Mouse (Mus musculus): ENCODE data around the gene Dpy19l3. TPM values are rescaled to one million over a fixed set of nuclear protein-coding genes. Genes with fewer than 3 reads are reported as not detected.
A peak's percentile ranks its signal among the peaks of the same experiment; 100 is the strongest.

Dpy19l3 gene
- polyA plus RNA-seq, 2 experiments: 2.1 to 7.3 TPM

DNA sequence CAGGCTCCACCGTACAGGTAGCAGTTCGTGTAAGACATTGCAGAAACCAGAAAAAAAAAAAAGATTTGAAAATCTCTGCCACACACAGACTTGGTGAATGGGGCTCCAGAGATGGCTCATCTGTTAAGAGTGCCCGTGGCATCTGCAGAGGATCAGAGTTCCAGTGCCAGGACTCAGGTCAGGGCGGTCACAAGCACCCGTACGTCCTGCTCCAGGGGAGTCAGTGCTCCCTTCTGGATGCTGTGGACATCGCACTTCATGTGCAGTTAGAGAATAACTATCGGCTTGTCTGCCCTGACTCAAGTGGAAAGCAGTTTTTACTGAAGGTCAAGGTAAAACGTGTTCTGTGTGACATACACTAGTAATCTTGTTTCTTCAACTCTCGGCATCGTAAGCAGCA, 10.2 kb upstream of the Dpy19l3 start:
- H3K9ac ChIP-seq (replicated peaks): no peak overlapping the region
- no peak overlapping the region for H3K4me2 ChIP-seq (ENCODE audit: low read depth)
- H3K36me3 ChIP-seq (replicated peaks; ENCODE audit: control insufficient read depth, insufficient read depth, low read depth): no peaks in the 10 kb centered on the region
- no peak for ATAC-seq (ENCODE audit: insufficient read depth)
- TF ChIP-seq EP300 (IDR thresholded peaks at IDR 0.05; ENCODE audit: low read depth) (no peak), CTCF (IDR thresholded peaks at IDR 0.05; ENCODE audit: low read depth) (no peak)
- 75% methylated on average over 11 of the region's 11 CpGs for WGBS (ENCODE audit: insufficient replicate concordance)
- H3K27ac ChIP-seq: no peak overlapping the region
- H3K9me3 ChIP-seq (ENCODE audit: control insufficient read depth, low read length): no peaks in the 10 kb centered on the region
- no peaks in the 10 kb centered on the region for H3K4me1 ChIP-seq (replicated peaks; ENCODE audit: control insufficient read depth in 2 of 2, insufficient read depth in 2 of 2, low read length in 1 of 2)
- H3K27me3 ChIP-seq (ENCODE audit: control insufficient read depth, insufficient read depth, low read length): no peaks in the 10 kb centered on the region
- H3K4me3 ChIP-seq (ENCODE audit: insufficient read depth in 1 of 2, low read depth in 2 of 2, low read length in 2 of 2): no peak overlapping the region
- DNase-seq (ENCODE audit: low read depth in 3 of 3, low spot score in 3 of 3): no peak

DNA sequence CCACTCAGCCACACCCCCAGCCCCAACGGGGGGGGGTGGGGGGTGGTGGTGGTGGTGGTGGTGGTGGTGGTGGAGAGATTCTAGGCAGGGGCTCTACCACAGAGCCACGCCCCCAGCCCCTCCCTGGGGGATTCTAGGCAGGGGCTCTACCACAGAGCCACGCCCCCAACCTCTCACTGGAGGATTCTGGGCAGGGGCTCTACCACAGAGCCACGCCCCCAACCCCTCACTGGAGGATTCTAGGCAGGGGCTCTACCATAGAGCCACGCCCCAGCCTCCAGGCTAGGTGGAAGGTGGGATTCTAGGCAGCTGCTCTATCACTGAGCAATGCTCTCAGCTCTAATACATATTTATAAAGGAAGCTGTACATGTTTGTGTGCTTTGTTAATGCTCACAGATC, 7.5 kb upstream of the Dpy19l3 start:
- DNase-seq (ENCODE audit: low read depth in 3 of 3, low spot score in 3 of 3) (no peak), ATAC-seq (ENCODE audit: insufficient read depth) (no peak)
- Histone ChIP-seq H3K4me3 (ENCODE audit: insufficient read depth in 1 of 2, low read depth in 2 of 2, low read length in 2 of 2) (no peak overlapping the region), H3K36me3 (replicated peaks; ENCODE audit: control insufficient read depth, insufficient read depth, low read depth) (no peaks in the 10 kb centered on the region), H3K4me2 (ENCODE audit: low read depth) (no peak overlapping the region), H3K27ac (no peak overlapping the region), H3K9me3 (ENCODE audit: control insufficient read depth, low read length) (no peaks in the 10 kb centered on the region), H3K9ac (replicated peaks) (no peak overlapping the region), H3K4me1 (replicated peaks; ENCODE audit: control insufficient read depth in 2 of 2, insufficient read depth in 2 of 2, low read length in 1 of 2) (no peaks in the 10 kb centered on the region), H3K27me3 (ENCODE audit: control insufficient read depth, insufficient read depth, low read length) (no peaks in the 10 kb centered on the region)
- 29% methylated on average over 5 of the region's 5 CpGs for WGBS (ENCODE audit: insufficient replicate concordance)
- TF ChIP-seq CTCF (IDR thresholded peaks at IDR 0.05; ENCODE audit: low read depth) (no peak), EP300 (IDR thresholded peaks at IDR 0.05; ENCODE audit: low read depth) (no peak)

DNA sequence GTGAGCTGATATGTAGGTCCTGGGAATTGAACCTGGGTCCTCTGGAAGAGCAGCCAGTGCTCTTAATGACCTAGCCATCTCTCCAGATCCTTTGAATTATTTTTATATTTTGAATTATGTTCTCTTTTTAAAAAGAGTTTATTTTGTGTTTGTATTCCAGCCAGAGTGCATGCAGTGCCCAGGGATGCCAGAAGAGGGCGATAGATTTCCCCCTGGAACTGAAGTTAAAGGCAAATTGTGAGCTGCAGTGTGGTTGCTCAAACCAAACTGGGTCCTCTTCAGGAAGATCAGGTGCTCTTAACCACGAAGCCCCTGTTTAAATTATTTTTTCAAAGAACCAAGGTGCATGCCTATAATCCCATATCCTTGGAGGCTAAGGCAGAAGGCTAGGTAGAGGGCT, 5.3 kb upstream of the Dpy19l3 start:
- H3K36me3 ChIP-seq (replicated peaks; ENCODE audit: control insufficient read depth, insufficient read depth, low read depth): no peaks in the 10 kb centered on the region
- ATAC-seq (ENCODE audit: insufficient read depth) (no peak), DNase-seq (ENCODE audit: low read depth in 3 of 3, low spot score in 3 of 3) (no peak)
- H3K9me3 ChIP-seq (ENCODE audit: control insufficient read depth, low read length): no peaks in the 10 kb centered on the region
- no peak overlapping the region for H3K27ac ChIP-seq
- no peak overlapping the region for H3K9ac ChIP-seq (replicated peaks)
- H3K4me1 ChIP-seq (replicated peaks; ENCODE audit: control insufficient read depth in 2 of 2, insufficient read depth in 2 of 2, low read length in 1 of 2): peaks cover 2 to 3% of the 10 kb centered on the region in 2 experiments; a peak in 3 of 4 replicates
- no peak overlapping the region for H3K4me2 ChIP-seq (ENCODE audit: low read depth)
- 9% methylated on average over 2 of the region's 2 CpGs for WGBS (ENCODE audit: insufficient replicate concordance)
- TF ChIP-seq EP300 (IDR thresholded peaks at IDR 0.05; ENCODE audit: low read depth) (no peak), CTCF (IDR thresholded peaks at IDR 0.05; ENCODE audit: low read depth) (peak; percentile 70)
- H3K4me3 ChIP-seq (ENCODE audit: insufficient read depth in 1 of 2, low read depth in 2 of 2, low read length in 2 of 2): no peak overlapping the region
- no peaks in the 10 kb centered on the region for H3K27me3 ChIP-seq (ENCODE audit: control insufficient read depth, insufficient read depth, low read length)

DNA sequence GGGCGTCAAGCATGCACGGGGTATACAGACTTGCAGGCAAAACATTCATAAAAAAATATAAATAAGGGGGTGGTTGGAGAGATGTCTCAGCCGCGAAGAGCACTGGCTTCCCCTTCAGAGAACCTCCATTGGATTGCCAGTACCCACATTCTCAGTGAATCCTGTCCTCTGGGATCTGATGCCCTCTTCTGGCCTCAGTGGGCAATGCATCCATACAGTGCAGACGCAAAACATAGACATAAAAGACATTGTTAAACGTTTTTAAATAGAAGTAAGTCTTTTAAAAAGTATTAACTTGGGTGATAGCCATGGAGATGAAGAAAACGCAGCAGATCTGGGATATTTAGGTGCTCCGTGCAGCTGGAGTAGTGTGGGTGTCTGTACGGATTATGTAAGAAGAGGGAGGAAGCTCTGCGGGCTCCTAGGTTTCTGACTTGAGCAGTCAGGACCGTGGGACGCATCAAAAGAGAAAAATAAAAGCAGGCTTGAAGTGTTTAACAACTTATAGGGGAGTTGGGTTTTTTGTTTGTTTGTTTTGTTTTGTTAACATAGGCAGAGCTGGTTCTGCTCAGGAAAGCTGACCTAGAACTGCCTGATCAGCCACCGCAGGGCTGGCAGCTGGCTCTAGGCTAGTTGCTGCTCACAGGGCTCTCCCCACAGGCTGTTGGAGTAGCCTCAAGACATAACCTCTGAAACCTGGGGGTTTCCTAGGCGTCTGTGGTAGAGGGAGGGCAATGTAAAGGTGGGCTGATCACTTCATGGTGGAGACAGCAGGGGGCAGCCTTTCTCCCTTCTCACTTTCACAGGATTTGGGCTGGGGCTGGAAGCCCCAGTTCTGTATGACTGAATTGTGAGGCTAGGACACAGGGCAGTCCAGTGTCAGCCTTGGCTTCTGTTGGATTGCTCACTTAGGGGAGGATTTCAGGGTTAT, 2.5 kb upstream of the Dpy19l3 start:
- Histone ChIP-seq H3K4me3 (ENCODE audit: insufficient read depth in 1 of 2, low read depth in 2 of 2, low read length in 2 of 2) (no peak overlapping the region), H3K27ac (no peak overlapping the region), H3K36me3 (replicated peaks; ENCODE audit: control insufficient read depth, insufficient read depth, low read depth) (no peaks in the 10 kb centered on the region), H3K9ac (replicated peaks) (no peak overlapping the region), H3K4me2 (ENCODE audit: low read depth) (no peak overlapping the region; the same call in 1 of the 2 replicates), H3K9me3 (ENCODE audit: control insufficient read depth, low read length) (no peaks in the 10 kb centered on the region), H3K4me1 (replicated peaks; ENCODE audit: control insufficient read depth in 2 of 2, insufficient read depth in 2 of 2, low read length in 1 of 2) (peaks cover 3 to 9% of the 10 kb centered on the region in 2 experiments; a peak in 3 of 4 replicates), H3K27me3 (ENCODE audit: control insufficient read depth, insufficient read depth, low read length) (no peaks in the 10 kb centered on the region)
- ATAC-seq (ENCODE audit: insufficient read depth) (no peak), DNase-seq (ENCODE audit: low read depth in 3 of 3, low spot score in 3 of 3) (no peak)
- TF ChIP-seq EP300 (IDR thresholded peaks at IDR 0.05; ENCODE audit: low read depth) (no peak), CTCF (IDR thresholded peaks at IDR 0.05; ENCODE audit: low read depth) (peak; percentile 61)
- 33% methylated on average over 14 of the region's 14 CpGs for WGBS (ENCODE audit: insufficient replicate concordance)

DNA sequence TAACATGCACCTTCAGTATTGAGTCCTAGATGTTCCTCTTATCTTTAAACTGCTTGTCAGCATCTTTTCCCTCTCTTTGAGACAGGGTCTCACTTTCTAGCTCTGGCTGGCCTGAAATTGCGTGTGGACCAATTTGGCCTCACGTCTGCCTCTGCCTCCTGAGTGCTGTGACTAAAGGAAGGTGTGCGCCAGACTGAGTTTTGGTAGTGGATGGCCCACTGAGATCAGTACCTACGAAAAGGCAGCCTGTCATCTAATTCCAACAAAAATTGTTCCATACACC, 573 bp upstream of the Dpy19l3 start:
- DNase-seq (ENCODE audit: low read depth in 3 of 3, low spot score in 3 of 3) (no peak), ATAC-seq (ENCODE audit: insufficient read depth) (no peak)
- Histone ChIP-seq H3K27ac (no peak overlapping the region), H3K4me2 (ENCODE audit: low read depth) (peak overlapping the region; percentile 88), H3K27me3 (ENCODE audit: control insufficient read depth, insufficient read depth, low read length) (no peaks in the 10 kb centered on the region), H3K4me1 (replicated peaks; ENCODE audit: control insufficient read depth in 2 of 2, insufficient read depth in 2 of 2, low read length in 1 of 2) (peaks cover 3 to 9% of the 10 kb centered on the region in 2 experiments; a peak in 3 of 4 replicates), H3K4me3 (ENCODE audit: insufficient read depth in 1 of 2, low read depth in 2 of 2, low read length in 2 of 2) (peak overlapping the region; percentile 67 to 68), H3K36me3 (replicated peaks; ENCODE audit: control insufficient read depth, insufficient read depth, low read depth) (no peaks in the 10 kb centered on the region), H3K9ac (replicated peaks) (peak overlapping the region; percentile 19; the same call in 1 of the 2 replicates), H3K9me3 (ENCODE audit: control insufficient read depth, low read length) (no peaks in the 10 kb centered on the region)
- TF ChIP-seq CTCF (IDR thresholded peaks at IDR 0.05; ENCODE audit: low read depth): no peak
- no peak for TF ChIP-seq EP300 (IDR thresholded peaks at IDR 0.05; ENCODE audit: low read depth)
- 55% methylated on average over 4 of the region's 4 CpGs for WGBS (ENCODE audit: insufficient replicate concordance)

Data from liver, embryonic 14.5 days (tissue).